Mouse (Mus musculus) limb, embryonic 15.5 days (tissue): ENCODE results near the gene Hoxb3. TPM values are rescaled to one million over a fixed set of nuclear protein-coding genes. Genes with fewer than 3 reads are reported as not detected.

ENCODE experiments used
- ATAC-seq: fragments of 200-750 bp; cut with Nextera tagmentation; 2 replicates; pipeline ENCODE4 v1.8.0; 2017; ENCODE audit warnings: low read depth, moderate TSS enrichment; ENCODE audit not compliant: insufficient number of reproducible peaks, low FRiP score, low TSS enrichment
- H3K27ac ChIP-seq: fragments of 300-500 bp; sonication (generic); 2 replicates; pipeline ENCODE4 v1.5.1; 2015; ENCODE audit warnings: moderate library complexity, mild to moderate bottlenecking, inconsistent platforms
- H3K27me3 ChIP-seq: fragments of 300-500 bp; sonication (generic); 2 replicates; pipeline ENCODE4 v1.6.1; 2015; ENCODE audit warnings: inconsistent platforms
- H3K36me3 ChIP-seq: fragments of 300-500 bp; sonication (generic); 2 replicates; pipeline ENCODE4 v1.6.1; 2015; ENCODE audit warnings: inconsistent platforms
- H3K4me1 ChIP-seq: fragments of 300-500 bp; sonication (generic); 2 replicates; pipeline ENCODE4 v1.6.1; 2015; ENCODE audit warnings: inconsistent platforms
- H3K4me2 ChIP-seq: fragments of 300-500 bp; sonication (generic); 2 replicates; pipeline ENCODE4 v1.6.1; 2015; ENCODE audit warnings: mild to moderate bottlenecking, inconsistent platforms
- H3K4me3 ChIP-seq: fragments of 300-500 bp; sonication (generic); 2 replicates; pipeline ENCODE4 v1.5.1; 2015; ENCODE audit warnings: mild to moderate bottlenecking, inconsistent platforms
- H3K9ac ChIP-seq: fragments of 300-500 bp; sonication (generic); 2 replicates; pipeline ENCODE4 v1.6.1; 2015; ENCODE audit warnings: inconsistent platforms
- H3K9me3 ChIP-seq: fragments of 300-500 bp; sonication (generic); 2 replicates; pipeline ENCODE4 v1.6.1; 2016; ENCODE audit warnings: inconsistent platforms
- WGBS: fragments of 180-500 bp; shearing (Covaris S2); methylation state at CpG from one replicate; pipeline ENCODE4 v1.1.7; 2015; 5-methylcytosine and 5-hydroxymethylcytosine counted together
- polyA plus RNA-seq: library from polyadenylated mRNA; unstranded; fragments of >200 nt; fragmentation: Nextera tagmentation; extraction: Ambion mirVana; gene quantifications from 2 replicates; pipeline ENCODE4 v1.2.1, GENCODE M21; 2015

Hoxb3 gene
- polyA plus RNA-seq, 1 experiment from 2014 or later = 0.23 TPM

- Histone ChIP-seq H3K4me3 (peak overlapping the region; percentile 24), H3K9ac (no peak overlapping the region), H3K4me2 (peak overlapping the region; percentile 38), H3K27me3 (peaks cover 80% of the 10 kb centered on the region), H3K9me3 (no peaks in the 10 kb centered on the region), H3K4me1 (peaks cover 17% of the 10 kb centered on the region), H3K27ac (no peak overlapping the region), H3K36me3 (no peaks in the 10 kb centered on the region)
- ATAC-seq = no peak
- WGBS = 3% methylated on average over 25 of the region's 25 CpGs
These were observed 31.2 kb downstream of the Hoxb3 start for GRCm38 (mm10) chr11:96354376-96354775.

GRCm38 (mm10) chr11:96354801-96355311, 31.7 kb downstream of the Hoxb3 start:
- Histone ChIP-seq H3K4me2 (peak overlapping the region; percentile 38), H3K36me3 (no peaks in the 10 kb centered on the region), H3K27ac (no peak overlapping the region), H3K4me3 (peak overlapping the region; percentile 24), H3K9me3 (no peaks in the 10 kb centered on the region), H3K9ac (no peak overlapping the region), H3K27me3 (peaks cover 79% of the 10 kb centered on the region), H3K4me1 (peaks cover 17% of the 10 kb centered on the region)
- no peak for ATAC-seq
- WGBS = 6% methylated on average over 9 of the region's 9 CpGs

- no peaks in the 10 kb centered on the region for H3K36me3 ChIP-seq
- ATAC-seq = no peak
- no peaks in the 10 kb centered on the region for H3K9me3 ChIP-seq
- WGBS = 14% methylated on average over 5 of the region's 5 CpGs
- H3K4me2 ChIP-seq = no peak overlapping the region
- H3K27ac ChIP-seq = no peak overlapping the region
- H3K27me3 ChIP-seq = peaks cover 76% of the 10 kb centered on the region
- peaks cover 11% of the 10 kb centered on the region for H3K4me1 ChIP-seq
- no peak overlapping the region for H3K9ac ChIP-seq
- no peak overlapping the region for H3K4me3 ChIP-seq
These were observed 40.7 kb downstream of the Hoxb3 start for GRCm38 (mm10) chr11:96363807-96364206.

GRCm38 (mm10) chr11:96365441-96366091, 42.4 kb downstream of the Hoxb3 start, which contains the start of gene Hoxb1:
Gene Hoxb1 (plus strand): TSS chr11:96365752.
- Histone ChIP-seq H3K4me2 (peak within 1 kb of the TSS; percentile 33), H3K9me3 (no peaks in the 10 kb centered on the region), H3K36me3 (no peaks in the 10 kb centered on the region), H3K4me3 (0 out of 2 replicates have a peak within 1 kb of the TSS, but pooled peaks have one; percentile 7), H3K27me3 (peaks cover 86% of the 10 kb centered on the region), H3K9ac (no peak within 1 kb of the TSS), H3K4me1 (peaks cover 11% of the 10 kb centered on the region), H3K27ac (no peak within 1 kb of the TSS)
- WGBS = 7% methylated on average over 26 of the region's 26 CpGs
- ATAC-seq = no peak

- WGBS = 2% methylated on average over 47 of the region's 47 CpGs
- Histone ChIP-seq H3K36me3 (no peaks in the 10 kb centered on the region), H3K27me3 (peaks cover 92% of the 10 kb centered on the region), H3K27ac (no peak overlapping the region), H3K4me3 (0 out of 2 replicates have a peak overlapping the region, but pooled peaks have one; percentile 7), H3K9ac (no peak overlapping the region), H3K9me3 (no peaks in the 10 kb centered on the region), H3K4me1 (peaks cover 11% of the 10 kb centered on the region), H3K4me2 (peak overlapping the region; percentile 33)
- ATAC-seq = no peak
These were observed 43.2 kb downstream of the Hoxb3 start for GRCm38 (mm10) chr11:96366092-96367041.

GRCm38 (mm10) chr11:96367141-96367540, 44.0 kb downstream of the Hoxb3 start:
- Histone ChIP-seq H3K4me1 (peaks cover 11% of the 10 kb centered on the region), H3K4me3 (no peak overlapping the region), H3K9me3 (no peaks in the 10 kb centered on the region), H3K9ac (no peak overlapping the region), H3K4me2 (peak overlapping the region; percentile 33; the same call in 1 of the 2 replicates), H3K36me3 (no peaks in the 10 kb centered on the region), H3K27ac (no peak overlapping the region), H3K27me3 (peaks cover 91% of the 10 kb centered on the region)
- no peak for ATAC-seq
- WGBS = 15% methylated on average over 6 of the region's 6 CpGs

- WGBS = 38% methylated on average over 5 of the region's 5 CpGs
- H3K4me2 ChIP-seq = no peak overlapping the region
- H3K27ac ChIP-seq = no peak overlapping the region
- H3K9ac ChIP-seq = no peak overlapping the region
- no peak overlapping the region for H3K4me3 ChIP-seq
- H3K27me3 ChIP-seq = peaks cover 92% of the 10 kb centered on the region
- peaks cover 11% of the 10 kb centered on the region for H3K4me1 ChIP-seq
- no peak for ATAC-seq
- H3K36me3 ChIP-seq = no peaks in the 10 kb centered on the region
- H3K9me3 ChIP-seq = no peaks in the 10 kb centered on the region
These were observed 45.6 kb downstream of the Hoxb3 start for GRCm38 (mm10) chr11:96368686-96369085.

- WGBS = 29% methylated on average over 7 of the region's 7 CpGs
- Histone ChIP-seq H3K27ac (no peak overlapping the region), H3K9ac (no peak overlapping the region), H3K4me1 (peaks cover 11% of the 10 kb centered on the region), H3K36me3 (no peaks in the 10 kb centered on the region), H3K4me2 (no peak overlapping the region), H3K27me3 (peaks cover 92% of the 10 kb centered on the region), H3K9me3 (no peaks in the 10 kb centered on the region), H3K4me3 (no peak overlapping the region)
- no peak for ATAC-seq
These were observed 46.0 kb downstream of the Hoxb3 start for GRCm38 (mm10) chr11:96369140-96369539.

GRCm38 (mm10) chr11:96371726-96372125, 48.6 kb downstream of the Hoxb3 start:
- Histone ChIP-seq H3K9ac (no peak overlapping the region), H3K27me3 (peaks cover 90% of the 10 kb centered on the region), H3K36me3 (no peaks in the 10 kb centered on the region), H3K4me2 (no peak overlapping the region), H3K4me3 (no peak overlapping the region), H3K27ac (no peak overlapping the region), H3K9me3 (no peaks in the 10 kb centered on the region), H3K4me1 (no peaks in the 10 kb centered on the region; the same call in 1 of the 2 replicates)
- 38% methylated on average over 3 of the region's 3 CpGs for WGBS
- no peak for ATAC-seq

GRCm38 (mm10) chr11:96372519-96372918, 49.4 kb downstream of the Hoxb3 start:
- 18% methylated on average over 3 of the region's 3 CpGs for WGBS
- H3K9me3 ChIP-seq = no peaks in the 10 kb centered on the region
- H3K27ac ChIP-seq = no peak overlapping the region
- no peaks in the 10 kb centered on the region for H3K36me3 ChIP-seq
- ATAC-seq = no peak
- H3K27me3 ChIP-seq = peaks cover 87% of the 10 kb centered on the region
- H3K9ac ChIP-seq = no peak overlapping the region
- no peaks in the 10 kb centered on the region for H3K4me1 ChIP-seq
- no peak overlapping the region for H3K4me2 ChIP-seq
- H3K4me3 ChIP-seq = no peak overlapping the region

GRCm38 (mm10) chr11:96374810-96375209, 51.7 kb downstream of the Hoxb3 start:
- Histone ChIP-seq H3K9ac (no peak overlapping the region), H3K36me3 (no peaks in the 10 kb centered on the region), H3K27me3 (peaks cover 65% of the 10 kb centered on the region), H3K4me1 (no peaks in the 10 kb centered on the region), H3K27ac (no peak overlapping the region), H3K9me3 (no peaks in the 10 kb centered on the region), H3K4me3 (no peak overlapping the region), H3K4me2 (no peak overlapping the region)
- 39% methylated on average over 7 of the region's 7 CpGs for WGBS
- ATAC-seq = no peak
